13 mouse cellular contexts compared by ENCODE assay signal in genomic region chr10:44862360-44862674, GRCm38 (mm10).
A peak's percentile ranks its signal among the peaks of the same experiment; 100 is the strongest.
DNase-seq lines count a peak whose midpoint lies in the region; ATAC-seq and TF ChIP-seq lines count a peak whose summit lies in the region.
"Had no signal": no experiment of that assay in that cellular context is flagged by ENCODE, and none has a peak within 500 bp of the region (broad histone marks: within the 10 kb centered on the region; RNA-seq: fewer than 3 reads in every experiment).

No protein-coding gene starts in this region.

- H3K4me2 ChIP-seq in intestine, embryonic 15.5 days (replicated peaks): no peak overlapping the region
- H3K4me2 ChIP-seq: heart, embryonic 15.5 days; hindbrain, embryonic 13.5 days had no signal

- no peaks in the 10 kb centered on the region for H3K36me3 ChIP-seq in intestine, embryonic 15.5 days
- H3K36me3 ChIP-seq: heart, embryonic 15.5 days; hindbrain, embryonic 13.5 days had no signal

- H3K4me3 ChIP-seq in intestine, embryonic 15.5 days (replicated peaks): no peak overlapping the region
- no peak overlapping the region for H3K4me3 ChIP-seq in cerebellum, adult 2 months (replicated peaks; ENCODE audit: insufficient read depth, low read depth, low read length)
- H3K4me3 ChIP-seq: erythroblast, embryonic 14.5 days; heart, embryonic 15.5 days; hindbrain, embryonic 13.5 days had no signal

- H3K27ac ChIP-seq in intestine, embryonic 15.5 days: peak overlapping the region; percentile 78
- no peak overlapping the region for H3K27ac ChIP-seq in cerebellum, adult 2 months (ENCODE audit: insufficient read depth, low read length)
- H3K27ac ChIP-seq: heart, embryonic 15.5 days; hindbrain, embryonic 13.5 days had no signal

- 44% methylated on average over 8 of the region's 8 CpGs for WGBS in intestine, embryonic 15.5 days
- 20% methylated on average over 8 of the region's 8 CpGs for WGBS in large intestine, adult 2 months
- WGBS in cerebellum, adult 2 months: 23% methylated on average over 8 of the region's 8 CpGs

- no peak overlapping the region for H3K9ac ChIP-seq in intestine, embryonic 15.5 days
- H3K9ac ChIP-seq: heart, embryonic 15.5 days; hindbrain, embryonic 13.5 days had no signal

- no peak for TF ChIP-seq POLR2A in cerebellum, adult 2 months (IDR thresholded peaks at IDR 0.05; ENCODE audit: borderline replicate concordance, insufficient read depth, low read length)

- ATAC-seq in intestine, embryonic 15.5 days: no peak
- ATAC-seq: activated CD4-positive, CD25-positive, alpha-beta regulatory T cell, adult 4 months had no signal

- peak; percentile 4 to 7 for DNase-seq in layer of hippocampus, adult 18-20 months (ENCODE audit: low spot score in 2 of 2)
- no peak for DNase-seq in layer of hippocampus, adult 8-10 months (ENCODE audit: low spot score in 2 of 2)
- DNase-seq in ZHBTc4 (ENCODE audit: low read depth, low spot score): peak; percentile 3
- DNase-seq in large intestine, adult 2 months (ENCODE audit: low read depth, low spot score): peak; percentile 64
- no peak for DNase-seq in urinary bladder, postnatal 36 days (ENCODE audit: low spot score in 2 of 2)
- DNase-seq in embryo, embryonic 9.5 days (ENCODE audit: extremely low spot score): no peak
- DNase-seq in cerebellum, adult 2 months: no peak
- DNase-seq: thymus, adult 2 months had no signal

- no peaks in the 10 kb centered on the region for H3K27me3 ChIP-seq in intestine, embryonic 15.5 days (replicated peaks)
- H3K27me3 ChIP-seq in cerebellum, adult 2 months (ENCODE audit: control insufficient read depth, insufficient read depth, low read length): no peaks in the 10 kb centered on the region
- H3K27me3 ChIP-seq: heart, embryonic 15.5 days; hindbrain, embryonic 13.5 days had no signal

- TF ChIP-seq CTCF in cerebellum, adult 2 months (IDR thresholded peaks at IDR 0.05; ENCODE audit: borderline replicate concordance, insufficient read depth, low read depth, low read length): no peak

- H3K9me3 ChIP-seq in intestine, embryonic 15.5 days: no peaks in the 10 kb centered on the region
- H3K9me3 ChIP-seq: heart, embryonic 15.5 days; hindbrain, embryonic 13.5 days had no signal

- peaks cover 8% of the 10 kb centered on the region; the same call in 1 of the 2 replicates for H3K4me1 ChIP-seq in intestine, embryonic 15.5 days (replicated peaks)
- no peaks in the 10 kb centered on the region for H3K4me1 ChIP-seq in cerebellum, adult 2 months (ENCODE audit: control insufficient read depth, insufficient read depth, low read length)
- H3K4me1 ChIP-seq: heart, embryonic 15.5 days; hindbrain, embryonic 13.5 days had no signal

Comparison
In these comparisons a context has a peak if more than half of its experiments do, and no peak if none do; other contexts are left out.
1. DNase-seq: peak in layer of hippocampus, adult 18-20 months (2 of 2), ZHBTc4 (single experiment) and large intestine, adult 2 months (single experiment); none in layer of hippocampus, adult 8-10 months (0 of 2), urinary bladder, postnatal 36 days (0 of 2), embryo, embryonic 9.5 days (single experiment) and cerebellum, adult 2 months (0 of 2).